Mouse (Mus musculus): ENCODE measurements around the gene Efna1.

DNA sequence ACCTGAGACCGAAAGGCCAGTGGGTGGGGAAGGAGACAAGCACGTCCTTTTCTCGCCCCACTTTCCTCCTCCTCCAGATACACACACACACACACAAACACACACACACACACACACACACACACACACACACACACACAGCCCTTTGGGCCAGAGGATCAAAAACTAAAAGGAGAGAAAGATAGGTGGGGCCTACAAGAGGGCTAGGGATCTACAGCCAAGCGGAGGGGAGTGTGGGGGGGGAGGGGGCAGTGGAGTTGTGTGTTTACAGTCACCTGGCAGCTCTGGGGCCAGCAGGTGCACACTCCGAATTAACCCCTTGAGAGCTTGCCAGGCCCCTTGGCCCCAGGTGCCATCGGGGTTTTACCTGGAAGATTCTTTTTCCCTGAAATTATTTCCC is 48.3 kb downstream of the Efna1 start:
- TF ChIP-seq CTCF (IDR thresholded peaks at IDR 0.05; ENCODE audit: low read depth, low read length) (no peak), TAL1 (conservative IDR thresholded peaks at IDR 0.05; ENCODE audit: low read depth, low read length) (no peak), POLR2AphosphoS5 (IDR thresholded peaks at IDR 0.05; ENCODE audit: insufficient replicate concordance, low read depth, low read length) (no peak)
